Mouse (Mus musculus): ENCODE results near the gene Chrm2. TPM values are rescaled to one million over a fixed set of nuclear protein-coding genes. Genes with fewer than 3 reads are reported as not detected.

The Chrm2 gene
- polyA plus RNA-seq, 1 experiment from 2014 or later: 3.0 TPM

- no peak overlapping the region for H3K9ac ChIP-seq (replicated peaks)
- H3K27me3 ChIP-seq: no peaks in the 10 kb centered on the region
- no peak overlapping the region for H3K4me3 ChIP-seq (replicated peaks)
- no peak overlapping the region for H3K4me2 ChIP-seq (replicated peaks)
- H3K4me1 ChIP-seq (replicated peaks): no peaks in the 10 kb centered on the region
- 78% methylated on average over 4 of the region's 4 CpGs for WGBS
- H3K27ac ChIP-seq: no peak overlapping the region
- H3K36me3 ChIP-seq: no peaks in the 10 kb centered on the region
- no peaks in the 10 kb centered on the region for H3K9me3 ChIP-seq
- ATAC-seq: no peak
These were observed 140.6 kb downstream of the Chrm2 start for GRCm38 (mm10) chr6:36528509-36528908.

- Histone ChIP-seq H3K4me1 (replicated peaks) (no peaks in the 10 kb centered on the region), H3K9me3 (no peaks in the 10 kb centered on the region), H3K4me2 (replicated peaks) (no peak overlapping the region), H3K27me3 (no peaks in the 10 kb centered on the region), H3K36me3 (no peaks in the 10 kb centered on the region), H3K9ac (replicated peaks) (no peak overlapping the region), H3K27ac (no peak overlapping the region), H3K4me3 (replicated peaks) (no peak overlapping the region)
- WGBS: 81% methylated on average over 6 of the region's 6 CpGs
- ATAC-seq: no peak
These were observed 153.4 kb downstream of the Chrm2 start for GRCm38 (mm10) chr6:36541247-36541646.

GRCm38 (mm10) chr6:36566886-36567285 lies 179.0 kb downstream of the Chrm2 start:
- no peaks in the 10 kb centered on the region for H3K27me3 ChIP-seq
- no peak overlapping the region for H3K4me2 ChIP-seq (replicated peaks)
- H3K4me1 ChIP-seq (replicated peaks): no peaks in the 10 kb centered on the region
- H3K36me3 ChIP-seq: no peaks in the 10 kb centered on the region
- ATAC-seq: no peak
- no peaks in the 10 kb centered on the region for H3K9me3 ChIP-seq
- H3K27ac ChIP-seq: no peak overlapping the region
- no peak overlapping the region for H3K4me3 ChIP-seq (replicated peaks)
- 79% methylated on average over 2 of the region's 2 CpGs for WGBS
- no peak overlapping the region for H3K9ac ChIP-seq (replicated peaks)

MicroRNA genes within 50 kb of the gene (microRNA counts, 519-probe panel; counts per million panel counts)
- 110 counts per million, percentile 56 among the panel's probes with 10 or more counts for microRNA mmu-miR-490

Small RNA genes within 50 kb of the gene (microRNA-seq; reads per million reads assigned to microRNA genes)
- 13.6 reads per million, percentile 31 among the genes with 10 or more reads in this experiment for gene Mir490
